Mouse (Mus musculus) neural tube, embryonic 13.5 days (tissue): ENCODE data around the gene Pkd1l2. TPM values are rescaled to one million over a fixed set of nuclear protein-coding genes. Genes with fewer than 3 reads are reported as not detected.

Experiments
- ATAC-seq: fragments of 200-750 bp; cut with Nextera tagmentation; 2 replicates; pipeline ENCODE4 v1.8.0; 2017; ENCODE audit warnings: low read depth, mild to moderate bottlenecking, moderate TSS enrichment, moderate library complexity
- H3K27ac ChIP-seq: fragments of 300-500 bp; sonication (generic); replicated peaks from 2 replicates; pipeline ENCODE4 v1.5.1; 2015; ENCODE audit warnings: moderate library complexity, mild to moderate bottlenecking, inconsistent platforms
- H3K27me3 ChIP-seq: fragments of 300-500 bp; sonication (generic); 2 replicates; pipeline ENCODE4 v1.6.1; 2015; ENCODE audit warnings: mild to moderate bottlenecking, inconsistent platforms
- H3K36me3 ChIP-seq: fragments of 300-500 bp; sonication (generic); 2 replicates; pipeline ENCODE4 v1.6.1; 2015; ENCODE audit warnings: mild to moderate bottlenecking, inconsistent platforms
- H3K4me1 ChIP-seq: fragments of 300-500 bp; sonication (generic); replicated peaks from 2 replicates; pipeline ENCODE4 v1.6.1; 2015; ENCODE audit warnings: inconsistent platforms
- H3K4me2 ChIP-seq: fragments of 300-500 bp; sonication (generic); 2 replicates; pipeline ENCODE4 v1.6.1; 2015; ENCODE audit warnings: inconsistent platforms, mild to moderate bottlenecking, moderate library complexity
- H3K4me3 ChIP-seq: fragments of 300-500 bp; sonication (generic); 2 replicates; pipeline ENCODE4 v1.5.1; 2015; ENCODE audit warnings: mild to moderate bottlenecking, inconsistent platforms
- H3K9ac ChIP-seq: fragments of 300-500 bp; sonication (generic); 2 replicates; pipeline ENCODE4 v1.6.1; 2015; ENCODE audit warnings: moderate library complexity, mild to moderate bottlenecking, inconsistent platforms
- H3K9me3 ChIP-seq: fragments of 300-500 bp; sonication (generic); 2 replicates; pipeline ENCODE4 v1.6.1; 2016; ENCODE audit warnings: inconsistent platforms
- WGBS: fragments of 180-500 bp; shearing (Covaris S2); methylation state at CpG from one replicate; pipeline ENCODE4 v1.1.7; 2015; 5-methylcytosine and 5-hydroxymethylcytosine counted together
- polyA plus RNA-seq: library from polyadenylated mRNA; unstranded; fragments of >200 nt; fragmentation: Nextera tagmentation; extraction: Ambion mirVana; gene quantifications from 2 replicates; pipeline ENCODE4 v1.2.1, GENCODE M21; 2015

Gene Pkd1l2
- polyA plus RNA-seq, 1 experiment from 2014 or later: not detected

DNA sequence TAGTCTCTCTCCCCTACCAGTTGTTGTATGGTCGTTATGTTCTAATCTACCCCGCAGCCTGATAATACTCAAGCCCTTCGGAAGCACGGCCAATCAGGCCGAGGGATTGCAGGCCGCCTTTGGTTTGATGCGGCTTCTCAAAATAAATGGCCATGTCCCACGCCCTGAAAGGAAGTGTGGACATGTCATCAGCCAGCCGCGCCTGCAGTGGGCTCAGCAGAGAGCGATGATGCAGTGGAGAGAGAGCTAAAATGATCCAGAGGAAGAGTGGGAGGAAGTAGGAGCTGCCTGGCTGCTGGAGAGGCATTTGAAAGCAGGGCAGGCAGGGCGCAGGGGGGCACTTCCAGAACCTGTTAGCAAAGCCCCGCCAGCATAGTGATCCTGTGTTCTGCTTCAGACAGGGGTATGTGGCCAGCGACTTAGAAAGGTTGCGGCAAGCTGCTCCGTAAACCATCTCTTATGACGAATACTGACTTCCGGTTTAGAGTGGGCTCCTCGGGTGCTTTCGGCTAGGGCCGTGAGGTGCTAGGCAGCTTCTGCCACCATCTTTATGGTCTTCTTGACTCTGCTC, 135.9 kb downstream of the Pkd1l2 start:
- H3K9ac ChIP-seq: no peak overlapping the region
- ATAC-seq: no peak
- no peaks in the 10 kb centered on the region for H3K9me3 ChIP-seq
- no peak overlapping the region for H3K27ac ChIP-seq
- H3K4me3 ChIP-seq: no peak overlapping the region
- peaks cover 26% of the 10 kb centered on the region for H3K4me1 ChIP-seq
- H3K27me3 ChIP-seq: no peaks in the 10 kb centered on the region
- no peak overlapping the region for H3K4me2 ChIP-seq
- no peaks in the 10 kb centered on the region for H3K36me3 ChIP-seq
- 89% methylated on average over 21 of the region's 21 CpGs for WGBS

Other genes starting within 250 kb of the Pkd1l2 start
- 40.9 and 46.8 TPM in 2 replicates for gene Cmc2, start 161.0 kb downstream of the Pkd1l2 start, polyA plus RNA-seq
- gene Cenpn, start 160.7 kb downstream of the Pkd1l2 start, polyA plus RNA-seq: 10.2 and 12.5 TPM in 2 replicates
- 20.6 and 21.4 TPM in 2 replicates for gene Atmin, start 139.1 kb downstream of the Pkd1l2 start, polyA plus RNA-seq
- 4.9 and 6.5 TPM in 2 replicates for gene 1700030J22Rik, start 103.5 kb downstream of the Pkd1l2 start, polyA plus RNA-seq
- gene Gcsh, start 88.9 kb downstream of the Pkd1l2 start, polyA plus RNA-seq: 111 and 114 TPM in 2 replicates
- 0.29 and 0.54 TPM in 2 replicates for gene Bco1, start 13.4 kb upstream of the Pkd1l2 start, polyA plus RNA-seq
- gene Gan, start 75.7 kb upstream of the Pkd1l2 start, polyA plus RNA-seq: 2.4 and 2.6 TPM in 2 replicates
- gene Cmip, start 174.6 kb upstream of the Pkd1l2 start, polyA plus RNA-seq: 106 and 115 TPM in 2 replicates